Mouse (Mus musculus) heart, postnatal 0 days (tissue): ENCODE results near the gene Eif2b2. TPM values are rescaled to one million over a fixed set of nuclear protein-coding genes. Genes with fewer than 3 reads are reported as not detected.

Experiments used
- ATAC-seq: fragments of 200-750 bp; cut with Nextera tagmentation; 2 replicates; pipeline ENCODE4 v1.8.0; 2017; ENCODE audit warnings: low read depth, moderate number of reproducible peaks, moderate library complexity; ENCODE audit not compliant: insufficient read depth
- DNase-seq: peaks from one replicate; pipeline ENCODE4 v3.0.0-alpha.2; 2016; ENCODE audit warnings: low spot score
- H3K27ac ChIP-seq: fragments of 300-500 bp; sonication (generic); 2 replicates; pipeline ENCODE4 v1.5.1; 2014; ENCODE audit warnings: low read depth, mild to moderate bottlenecking
- H3K27me3 ChIP-seq: fragments of 300-500 bp; sonication (generic); 2 replicates; pipeline ENCODE4 v1.6.1; 2014; ENCODE audit warnings: low read length, mixed read lengths; ENCODE audit not compliant: control insufficient read depth, insufficient read depth
- H3K36me3 ChIP-seq: fragments of 300-500 bp; sonication (generic); replicated peaks from 2 replicates; pipeline ENCODE4 v1.6.1; 2014; ENCODE audit warnings: low read length, mixed read lengths; ENCODE audit not compliant: control insufficient read depth, insufficient read depth
- H3K4me1 ChIP-seq: fragments of 300-500 bp; sonication (generic); 2 replicates; pipeline ENCODE4 v1.6.1; 2014; ENCODE audit warnings: antibody characterized with exemption; ENCODE audit not compliant: control insufficient read depth, insufficient read depth
- H3K4me2 ChIP-seq: fragments of 300-500 bp; sonication (generic); 2 replicates; pipeline ENCODE4 v1.6.1; 2014; ENCODE audit warnings: low read depth, mild to moderate bottlenecking, low read length, moderate library complexity
- H3K4me3 ChIP-seq: fragments of 300-500 bp; sonication (generic); 2 replicates; pipeline ENCODE4 v1.5.1; 2014; ENCODE audit warnings: low read depth, low read length
- H3K9ac ChIP-seq: fragments of 300-500 bp; sonication (generic); replicated peaks from 2 replicates; pipeline ENCODE4 v1.6.1; 2014; ENCODE audit warnings: low read depth, low read length, mixed read lengths
- H3K9me3 ChIP-seq: fragments of 300-500 bp; sonication (generic); replicated peaks from 2 replicates; pipeline ENCODE4 v1.6.1; 2016; ENCODE audit warnings: low read length; ENCODE audit not compliant: control insufficient read depth
- CTCF ChIP-seq: IDR thresholded peaks from 2 replicates; pipeline ENCODE4 v1.5.1; 2016; ENCODE audit warnings: antibody characterized with exemption, control low read depth, low read depth
- EP300 ChIP-seq: IDR thresholded peaks from 2 replicates; pipeline ENCODE4 v1.6.1; 2016; ENCODE audit warnings: antibody characterized with exemption, low read depth
- WGBS: fragments of 180-500 bp; shearing (Covaris S2); extraction: QIAGEN DNeasy Blood & Tissue Kit; methylation state at CpG from one replicate; pipeline ENCODE4 v1.1.7; 2014; 5-methylcytosine and 5-hydroxymethylcytosine counted together
- microRNA-seq: library from miRNA; unstranded; fragments of <30 nt; microRNA quantifications from one replicate; pipeline ENCODE4, GENCODE M21; 2016
- polyA plus RNA-seq: library from polyadenylated mRNA; unstranded; fragments of >200 nt; fragmentation: Nextera tagmentation; extraction: Ambion mirVana; gene quantifications from 2 replicates; pipeline ENCODE4 v1.2.1, GENCODE M21; 2015
- total RNA-seq: library from RNA; depleted of rRNA; stranded (reverse); fragments of >200 nt; gene quantifications from 2 replicates; pipeline ENCODE4 v1.2.3, GENCODE M21; 2014; ENCODE audit warnings: low replicate concordance; rRNA removed

Eif2b2 gene
- total and polyA plus RNA-seq, 2 experiments from 2014 or later = 48.6 to 106 TPM

GRCm38 (mm10) chr12:85269821-85270220 is 50.5 kb downstream of the Eif2b2 start:
- Histone ChIP-seq H3K27me3 (no peaks in the 10 kb centered on the region), H3K4me1 (no peaks in the 10 kb centered on the region), H3K27ac (peak overlapping the region; percentile 28), H3K9me3 (no peaks in the 10 kb centered on the region), H3K4me2 (peak overlapping the region; percentile 59), H3K36me3 (0 out of 2 replicates have a peak, but pooled peaks cover 3% of the 10 kb centered on the region), H3K4me3 (peak overlapping the region; percentile 60), H3K9ac (peak overlapping the region; percentile 53)
- TF ChIP-seq CTCF (no peak), EP300 (no peak)
- ATAC-seq (no peak), DNase-seq (no peak)
- 52% methylated on average over 3 of the region's 3 CpGs for WGBS

GRCm38 (mm10) chr12:85270319-85270718 is 51.0 kb downstream of the Eif2b2 start, which contains the start of gene Mlh3:
TSS of gene Mlh3 (minus strand) at chr12:85270599.
- H3K27ac ChIP-seq = peak within 1 kb of the TSS; percentile 28

GRCm38 (mm10) chr12:85271132-85271842 is 52.0 kb downstream of the Eif2b2 start:
- 63% methylated on average over 7 of the region's 7 CpGs for WGBS

More at GRCm38 (mm10) chr12:85270319-85270718, 51.0 kb downstream of the Eif2b2 start, which contains the start of gene Mlh3:
- Histone ChIP-seq H3K9ac (peak within 1 kb of the TSS; percentile 53), H3K9me3 (no peaks in the 10 kb centered on the region), H3K4me3 (peak within 1 kb of the TSS; percentile 60), H3K4me2 (peak within 1 kb of the TSS; percentile 59), H3K27me3 (no peaks in the 10 kb centered on the region), H3K4me1 (no peaks in the 10 kb centered on the region), H3K36me3 (0 out of 2 replicates have a peak, but pooled peaks cover 4% of the 10 kb centered on the region)
- 0% methylated on average over 35 of the region's 35 CpGs for WGBS
- peak; percentile 43 for TF ChIP-seq CTCF
- TF ChIP-seq EP300 = no peak
- peak; percentile 69 for DNase-seq
- ATAC-seq = peak; percentile 91

GRCm38 (mm10) chr12:85271843-85272206 is 52.5 kb downstream of the Eif2b2 start:
- Histone ChIP-seq H3K9me3 (no peaks in the 10 kb centered on the region), H3K27ac (no peak overlapping the region), H3K27me3 (no peaks in the 10 kb centered on the region), H3K4me2 (no peak overlapping the region), H3K4me1 (no peaks in the 10 kb centered on the region), H3K36me3 (peaks cover 12% of the 10 kb centered on the region; the same call in 1 of the 2 replicates), H3K9ac (no peak overlapping the region), H3K4me3 (no peak overlapping the region)
- DNase-seq = no peak
- 66% methylated on average over 4 of the region's 4 CpGs for WGBS
- ATAC-seq = no peak
- TF ChIP-seq EP300 = no peak
- no peak for TF ChIP-seq CTCF

More at GRCm38 (mm10) chr12:85271132-85271842, 52.0 kb downstream of the Eif2b2 start:
- TF ChIP-seq CTCF (no peak), EP300 (no peak)
- Histone ChIP-seq H3K36me3 (peaks cover 8% of the 10 kb centered on the region; the same call in 1 of the 2 replicates), H3K9me3 (no peaks in the 10 kb centered on the region), H3K4me3 (no peak overlapping the region), H3K9ac (no peak overlapping the region), H3K4me2 (no peak overlapping the region), H3K27me3 (no peaks in the 10 kb centered on the region), H3K27ac (no peak overlapping the region), H3K4me1 (no peaks in the 10 kb centered on the region)
- DNase-seq = no peak
- ATAC-seq = no peak

GRCm38 (mm10) chr12:85273508-85273907 is 54.2 kb downstream of the Eif2b2 start:
- no peak for ATAC-seq
- Histone ChIP-seq H3K27me3 (no peaks in the 10 kb centered on the region), H3K9ac (no peak overlapping the region), H3K4me2 (no peak overlapping the region), H3K9me3 (no peaks in the 10 kb centered on the region), H3K4me3 (no peak overlapping the region), H3K36me3 (peaks cover 12% of the 10 kb centered on the region; the same call in 1 of the 2 replicates), H3K4me1 (no peaks in the 10 kb centered on the region), H3K27ac (no peak overlapping the region)
- no peak for DNase-seq
- 61% methylated on average over 10 of the region's 10 CpGs for WGBS
- TF ChIP-seq EP300 = no peak
- TF ChIP-seq CTCF = no peak

Small RNA genes lying within 50 kb of the gene (microRNA-seq; reads per million reads assigned to microRNA genes)
- not detected for gene Mir6938

Other genes starting within 250 kb of the Eif2b2 start
- 17.8 and 39.1 TPM in 2 replicates for gene Fcf1, start 248.6 kb upstream of the Eif2b2 start, total RNA-seq
- 85.1 and 90.9 TPM in 2 replicates for gene Fcf1, start 248.6 kb upstream of the Eif2b2 start, polyA plus RNA-seq
- gene Arel1, start 248.6 kb upstream of the Eif2b2 start, total RNA-seq = 33.2 and 38.8 TPM in 2 replicates
- 11.0 and 12.1 TPM in 2 replicates for gene Arel1, start 248.6 kb upstream of the Eif2b2 start, polyA plus RNA-seq
- gene Ylpm1, start 223.2 kb upstream of the Eif2b2 start, total RNA-seq = 10.2 and 14.7 TPM in 2 replicates
- 10.2 and 10.5 TPM in 2 replicates for gene Ylpm1, start 223.2 kb upstream of the Eif2b2 start, polyA plus RNA-seq
- gene Prox2, start 108.7 kb upstream of the Eif2b2 start, total RNA-seq = 0.08 and 2.0 TPM in 2 replicates
- gene Prox2, start 108.7 kb upstream of the Eif2b2 start, polyA plus RNA-seq = 1.8 and 1.9 TPM in 2 replicates
- 341 and 343 TPM in 2 replicates for gene Dlst, start 108.6 kb upstream of the Eif2b2 start, total RNA-seq
- 255 and 269 TPM in 2 replicates for gene Dlst, start 108.6 kb upstream of the Eif2b2 start, polyA plus RNA-seq
- gene Rps6kl1, start 68.2 kb upstream of the Eif2b2 start, total RNA-seq = 0.04 and 0.11 TPM in 2 replicates
- gene Rps6kl1, start 68.2 kb upstream of the Eif2b2 start, polyA plus RNA-seq = 0.95 and 1.1 TPM in 2 replicates
- 4.4 and 5.0 TPM in 2 replicates for gene Pgf, start 41.7 kb upstream of the Eif2b2 start, total RNA-seq
- 3.6 and 4.0 TPM in 2 replicates for gene Pgf, start 41.7 kb upstream of the Eif2b2 start, polyA plus RNA-seq
- 4.4 and 8.6 TPM in 2 replicates for gene Mlh3, start 51.1 kb downstream of the Eif2b2 start, total RNA-seq
- 4.9 and 5.0 TPM in 2 replicates for gene Mlh3, start 51.1 kb downstream of the Eif2b2 start, polyA plus RNA-seq
- gene Acyp1, start 69.0 kb downstream of the Eif2b2 start, total RNA-seq = 18.1 and 64.2 TPM in 2 replicates
- 59.8 and 72.1 TPM in 2 replicates for gene Acyp1, start 69.0 kb downstream of the Eif2b2 start, polyA plus RNA-seq
- gene Zc2hc1c, start 69.1 kb downstream of the Eif2b2 start, total RNA-seq = 0.80 and 0.85 TPM in 2 replicates
- 1.1 TPM in 2 replicates for gene Zc2hc1c, start 69.1 kb downstream of the Eif2b2 start, polyA plus RNA-seq
- gene Nek9, start 119.9 kb downstream of the Eif2b2 start, total RNA-seq = 29.2 and 45.2 TPM in 2 replicates
- gene Nek9, start 119.9 kb downstream of the Eif2b2 start, polyA plus RNA-seq = 12.5 and 14.2 TPM in 2 replicates
- 48.2 and 49.7 TPM in 2 replicates for gene Tmed10, start 155.4 kb downstream of the Eif2b2 start, total RNA-seq
- gene Tmed10, start 155.4 kb downstream of the Eif2b2 start, polyA plus RNA-seq = 216 and 218 TPM in 2 replicates